Mouse (Mus musculus) thymus, postnatal 4 days (tissue): ENCODE measurements around the gene Gm21411.
"Not testable (repeated sequence)": the region's sequence is repeated elsewhere in the genome, so short reads cannot be mapped to it uniquely, and the experiment has no call there.

Source experiments
- DNase-seq: peaks from one replicate; pipeline ENCODE4 v3.0.0; 2021

Gm21411 gene

GRCm38 (mm10) chr4:146909386-146910137 is at the start of gene Gm21411:
TSS of gene Gm21411 (minus strand) at chr4:146909590.
- DNase-seq = peak; percentile 12

GRCm38 (mm10) chr4:146941691-146942090 is 32.3 kb upstream of the Gm21411 start:
- not testable (repeated sequence) for DNase-seq

GRCm38 (mm10) chr4:146932311-146933082 is 23.1 kb upstream of the Gm21411 start:
- peak; percentile 18 for DNase-seq

- DNase-seq = no peak
Observed at GRCm38 (mm10) chr4:146915196-146915595, 5.8 kb upstream of the Gm21411 start.

- not testable (repeated sequence) for DNase-seq
Observed at GRCm38 (mm10) chr4:146908131-146908530, 1.3 kb downstream of the Gm21411 start.

GRCm38 (mm10) chr4:146904782-146905181 is 4.6 kb downstream of the Gm21411 start:
- DNase-seq = not testable (repeated sequence)

GRCm38 (mm10) chr4:146903126-146903525 is 6.3 kb downstream of the Gm21411 start:
- not testable (repeated sequence) for DNase-seq
